Mouse (Mus musculus) spleen, adult 12 weeks (tissue): Measurements from ENCODE around the gene Tmem254c.
"Not testable (repeated sequence)": the region's sequence is repeated elsewhere in the genome, so short reads cannot be mapped to it uniquely, and the experiment has no call there.

Experiments
- DNase-seq: peaks from one replicate; pipeline ENCODE4 v3.0.0; 2022; ENCODE audit warnings: low spot score

Gene Tmem254c

DNA sequence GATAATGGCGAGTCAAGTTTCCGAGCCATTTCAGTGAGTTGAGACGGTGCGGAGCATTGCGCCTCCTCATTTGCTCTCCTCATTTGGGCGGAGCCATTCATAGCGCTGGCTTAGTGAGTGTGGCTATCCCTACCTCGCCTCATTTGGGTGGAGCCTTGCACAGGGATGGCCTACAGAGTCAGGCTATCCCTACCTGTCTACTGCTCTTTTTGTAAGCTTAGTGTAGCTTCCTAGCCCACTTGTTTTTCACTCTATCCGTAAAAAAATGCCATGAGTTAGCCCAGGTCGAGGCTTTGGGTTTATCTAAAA is at the start of gene Tmem254c:
Gene Tmem254c, minus strand, starts transcription at position 31 of the 309 bp plus-strand sequence.
- not testable (repeated sequence) for DNase-seq

DNA sequence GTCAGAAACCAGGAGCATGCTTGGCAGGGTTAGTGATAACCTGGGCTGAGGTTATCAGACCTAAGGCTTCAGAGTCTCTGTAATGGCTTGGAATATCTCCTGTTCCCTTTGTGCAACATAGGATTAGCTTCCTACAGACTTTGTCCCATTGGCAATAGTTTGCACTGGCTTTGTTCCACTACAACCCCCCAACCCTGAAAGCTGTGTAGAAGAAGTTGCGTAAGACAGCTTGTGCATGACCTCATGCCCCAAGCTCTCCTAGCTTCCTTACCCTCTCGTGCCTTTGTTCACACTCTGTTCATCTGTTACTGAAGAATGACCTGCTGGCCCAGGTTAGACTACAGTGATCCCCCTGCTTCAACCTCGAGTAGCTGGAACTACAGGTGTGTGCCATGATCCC is 30.5 kb upstream of the Tmem254c start:
- not testable (repeated sequence) for DNase-seq

DNA sequence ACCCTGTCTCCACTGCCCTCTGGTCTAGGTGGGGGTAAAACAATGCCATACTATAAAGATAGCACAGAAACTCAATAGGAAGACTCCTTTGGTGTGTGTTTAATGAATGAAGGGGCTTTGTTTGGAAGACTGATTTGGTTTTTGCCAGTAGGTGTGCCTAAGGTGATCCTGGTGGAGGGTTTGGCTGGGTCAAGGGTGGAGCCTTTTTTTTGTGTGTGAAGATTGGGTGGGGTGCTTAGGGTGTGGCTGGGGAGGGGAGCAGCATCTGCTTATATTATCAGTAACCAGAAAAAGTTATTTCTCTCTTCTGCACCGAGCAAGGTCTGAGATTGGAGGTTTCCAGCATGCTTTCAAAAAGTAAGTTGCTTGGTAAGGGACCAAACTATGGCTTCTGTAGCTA is 14.8 kb upstream of the Tmem254c start, which contains the start of gene Cphx3:
Gene Cphx3, plus strand, starts transcription at position 301 of the 400 bp plus-strand sequence.
- DNase-seq = not testable (repeated sequence)

DNA sequence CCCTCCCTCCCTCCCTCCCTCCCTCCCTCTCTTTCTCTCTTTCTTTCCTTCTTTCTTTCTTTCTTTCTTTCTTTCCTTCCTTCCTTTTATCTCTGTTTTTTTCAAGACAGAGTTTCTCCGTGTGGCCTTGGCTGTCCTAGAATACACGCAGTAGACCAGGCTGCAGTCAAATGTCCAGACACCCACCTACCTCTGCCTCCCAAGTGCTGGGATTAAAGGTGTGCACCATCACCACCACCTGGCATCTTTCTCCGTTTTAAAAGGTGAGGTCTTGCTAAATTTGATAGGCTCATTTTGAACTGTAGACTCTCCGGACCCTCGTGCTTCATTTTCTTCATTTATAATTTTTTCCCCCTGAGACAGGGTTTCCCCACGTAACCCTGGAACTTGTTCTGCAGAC is 14.1 kb upstream of the Tmem254c start, which contains the start of gene Cphx2:
Gene Cphx2, plus strand, starts transcription at position 301 of the 400 bp plus-strand sequence.
- DNase-seq = not testable (repeated sequence)

DNA sequence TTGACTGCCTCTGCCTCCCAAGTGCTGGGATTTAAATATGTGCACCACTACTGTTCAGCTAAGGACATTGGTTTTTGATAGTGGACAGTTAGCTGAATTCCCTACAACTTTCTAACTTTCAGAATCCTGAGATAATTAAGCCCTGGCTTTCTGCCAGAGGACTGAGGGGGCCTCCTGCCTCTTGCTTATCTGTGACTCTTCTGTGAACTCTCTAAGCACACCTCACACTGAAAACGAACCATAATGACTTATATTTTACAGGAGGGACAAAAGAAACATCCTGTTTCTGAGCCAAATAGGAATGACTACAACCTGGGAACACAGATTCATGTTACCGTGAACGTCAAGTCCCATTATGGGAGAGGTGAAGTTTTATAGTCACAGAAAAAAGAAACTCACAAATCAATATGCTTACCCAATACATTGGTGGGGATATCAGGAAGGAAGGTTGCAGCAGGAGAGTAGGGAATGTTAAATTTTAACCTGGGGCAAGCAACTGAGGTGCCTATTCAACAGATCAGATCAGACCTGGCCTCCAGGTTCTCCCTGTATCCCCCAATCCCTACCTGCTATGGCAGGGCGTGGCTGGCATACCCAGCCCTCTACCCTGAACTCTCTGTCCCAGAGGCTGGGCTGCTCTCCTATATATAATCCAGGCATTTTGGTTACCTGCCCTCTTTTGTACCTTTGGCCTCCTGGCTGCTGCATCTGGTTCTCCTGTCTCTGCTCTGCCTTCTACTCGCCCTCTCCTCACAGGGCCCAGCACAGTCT is 9.7 kb upstream of the Tmem254c start:
- DNase-seq = not testable (repeated sequence)

DNA sequence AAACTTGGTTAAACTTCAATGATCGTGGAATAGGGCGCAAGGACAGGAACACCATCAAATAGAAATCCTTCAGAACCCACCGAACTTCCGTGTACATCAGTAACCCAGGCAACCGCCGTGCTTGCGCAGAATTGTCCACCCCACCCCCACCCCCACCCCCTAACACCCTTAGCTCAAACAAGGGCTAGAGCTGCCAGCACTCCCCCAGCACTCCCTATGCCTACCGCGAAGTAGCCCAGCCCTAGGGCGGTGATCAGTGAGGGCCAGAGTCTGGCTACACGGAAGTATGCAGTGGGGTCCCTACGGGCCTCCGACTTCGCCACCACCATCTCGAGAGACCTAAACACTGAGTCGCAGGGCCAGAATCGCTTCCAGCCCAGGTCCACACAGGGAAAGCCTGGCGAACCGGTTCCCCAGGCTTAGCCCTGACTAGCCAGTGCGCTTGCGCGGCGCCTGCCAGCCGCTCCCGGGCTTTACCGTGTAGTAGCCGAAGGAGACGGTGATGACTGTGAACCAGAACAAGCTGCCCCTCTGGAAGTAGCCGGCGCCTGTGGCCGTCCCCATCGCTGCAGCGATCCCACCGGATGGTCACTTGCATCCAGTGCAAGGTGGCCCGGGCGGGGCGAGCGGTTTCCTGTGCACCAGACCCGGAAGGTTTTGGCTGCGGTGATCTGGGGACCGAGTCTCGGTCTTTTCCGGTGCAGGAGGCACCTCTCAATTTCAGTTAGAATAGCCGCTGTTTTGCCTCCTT is 406 bp downstream of the Tmem254c start:
- DNase-seq = not testable (repeated sequence)

DNA sequence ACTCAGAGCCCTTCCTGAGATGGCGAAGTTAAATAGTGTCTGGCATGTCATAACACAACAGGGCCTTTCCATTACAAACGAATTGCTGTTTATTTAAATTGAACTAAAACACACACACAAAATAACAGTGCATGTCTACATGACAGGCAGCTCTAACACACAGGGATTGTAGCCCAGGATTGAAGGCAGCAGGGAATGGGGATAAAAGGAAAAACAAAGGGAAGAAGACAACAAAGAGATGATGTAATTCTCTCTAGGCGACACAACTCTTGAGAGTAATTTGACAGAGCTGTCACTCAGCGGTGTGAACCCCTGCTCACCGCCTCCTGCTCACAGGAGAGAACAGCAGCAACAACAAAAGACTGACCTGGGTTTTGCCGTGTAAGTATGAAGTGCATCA is 7.8 kb downstream of the Tmem254c start:
- not testable (repeated sequence) for DNase-seq

DNA sequence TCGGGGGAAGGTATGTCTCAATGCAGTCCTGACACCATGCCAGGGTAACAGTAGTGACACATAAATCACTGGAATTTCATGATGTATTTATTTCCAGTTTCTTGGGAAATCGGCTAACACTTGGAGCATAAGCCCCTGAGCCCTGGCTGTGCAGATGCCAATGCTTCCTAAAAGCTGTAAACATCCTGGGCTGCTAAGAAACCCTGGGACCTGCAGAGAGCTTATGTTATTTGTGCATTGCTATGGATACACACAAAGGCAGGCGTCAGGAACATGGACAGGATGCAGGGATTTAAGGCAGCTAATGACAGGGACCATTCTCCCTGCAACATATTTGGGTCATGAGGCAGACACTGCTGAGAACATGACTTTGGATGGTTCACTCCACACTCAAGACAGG is 9.0 kb downstream of the Tmem254c start:
- not testable (repeated sequence) for DNase-seq

DNA sequence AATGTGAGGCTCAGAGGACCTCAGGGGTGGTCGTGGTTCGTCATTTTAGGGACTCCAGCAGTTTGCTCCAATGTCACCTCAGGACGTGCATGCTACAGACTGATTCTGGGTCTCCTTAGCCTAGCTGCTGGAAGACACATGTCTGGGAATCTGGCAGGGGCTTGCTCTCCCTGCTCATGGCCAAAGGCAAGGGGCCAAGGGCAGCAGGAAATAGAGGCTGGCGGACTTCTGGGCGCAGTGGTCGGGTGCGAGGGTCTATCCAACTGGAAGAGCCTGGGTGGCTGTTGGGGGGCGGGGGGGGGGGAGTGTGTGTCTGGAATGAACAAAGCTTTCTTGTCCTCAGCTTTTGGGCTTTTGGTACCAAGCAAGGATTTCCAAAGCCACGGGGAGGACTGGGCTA is 18.4 kb downstream of the Tmem254c start:
- not testable (repeated sequence) for DNase-seq

DNA sequence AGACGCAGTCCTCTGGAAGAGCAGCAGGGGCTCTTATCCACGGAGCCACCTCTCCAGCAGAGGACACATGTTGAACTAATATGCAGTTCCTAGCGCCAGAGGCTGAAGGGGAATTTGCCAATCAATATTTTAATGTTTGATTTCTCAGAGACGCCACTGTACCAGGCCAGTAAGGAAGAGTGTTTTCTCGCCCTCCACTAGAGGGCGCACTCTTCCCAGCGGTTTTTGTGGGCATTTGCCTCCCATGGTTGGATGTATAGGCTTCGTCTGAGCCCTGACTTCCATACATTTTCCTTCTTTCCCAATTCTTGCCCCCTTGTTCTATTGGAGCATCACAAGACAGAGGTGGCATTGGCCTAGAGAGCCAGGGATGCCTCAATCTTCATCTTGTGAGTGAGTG is 20.1 kb downstream of the Tmem254c start:
- DNase-seq = not testable (repeated sequence)

DNA sequence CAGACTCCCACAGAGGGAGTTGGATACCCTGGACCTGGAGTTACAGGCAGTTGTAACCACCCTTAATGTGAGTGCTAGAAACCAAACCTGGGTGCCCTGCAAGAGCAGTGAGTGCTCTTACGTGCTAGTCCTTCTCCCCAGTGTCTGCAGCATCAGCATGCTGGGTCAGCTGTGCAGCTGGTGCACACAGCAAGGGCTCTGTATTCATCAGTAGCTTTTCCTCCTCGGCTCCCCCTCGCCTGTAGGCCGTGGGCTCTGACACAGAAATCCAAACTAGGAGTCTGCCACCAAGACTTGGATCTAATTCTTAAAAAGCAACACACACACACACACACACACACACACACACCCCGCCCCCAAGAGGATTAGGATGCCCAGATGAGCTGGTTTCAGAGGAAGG is 22.1 kb downstream of the Tmem254c start:
- DNase-seq = not testable (repeated sequence)

DNA sequence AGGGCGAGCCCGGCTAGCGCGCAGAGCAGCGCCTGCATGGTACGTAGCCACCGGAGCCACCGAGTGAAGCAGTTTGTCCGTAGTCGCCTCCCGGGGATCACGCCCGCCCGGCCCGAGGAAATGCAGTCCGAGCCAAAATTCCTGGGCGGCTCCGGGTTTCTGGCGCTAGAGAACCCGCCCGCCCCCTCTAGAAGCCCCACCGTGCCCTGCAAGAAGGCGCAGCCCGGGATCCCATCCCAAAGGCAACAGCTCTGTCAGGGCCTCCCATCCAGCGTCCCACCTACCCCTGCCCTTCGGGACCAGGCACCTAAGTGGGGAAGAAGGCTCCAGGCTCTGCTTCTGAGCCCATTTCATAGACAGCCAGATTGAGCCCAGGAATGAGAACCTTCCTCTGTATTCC is 24.5 kb downstream of the Tmem254c start, which contains the start of gene Gm9780:
Gene Gm9780, minus strand, starts transcription at position 101 of the 400 bp plus-strand sequence.
- DNase-seq = not testable (repeated sequence)

DNA sequence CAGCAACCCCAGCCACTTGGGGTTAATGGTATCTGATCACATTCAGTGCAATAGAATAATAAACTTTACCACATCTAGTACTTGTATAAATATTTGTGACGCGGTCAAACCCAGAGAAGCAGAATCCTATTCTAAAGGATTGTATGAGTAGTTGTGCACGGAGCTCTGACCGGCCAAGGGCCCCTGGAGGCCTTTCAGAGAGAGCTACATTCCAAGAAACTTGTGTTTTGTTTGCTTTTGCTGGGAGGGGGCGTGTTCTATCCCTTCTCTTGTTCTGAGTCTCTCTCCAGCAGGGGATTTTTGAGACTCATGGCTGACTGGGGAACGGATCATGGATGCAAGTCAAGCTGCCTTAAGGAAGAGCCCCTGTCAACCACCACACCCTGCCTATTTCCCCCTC is 31.7 kb downstream of the Tmem254c start:
- not testable (repeated sequence) for DNase-seq

DNA sequence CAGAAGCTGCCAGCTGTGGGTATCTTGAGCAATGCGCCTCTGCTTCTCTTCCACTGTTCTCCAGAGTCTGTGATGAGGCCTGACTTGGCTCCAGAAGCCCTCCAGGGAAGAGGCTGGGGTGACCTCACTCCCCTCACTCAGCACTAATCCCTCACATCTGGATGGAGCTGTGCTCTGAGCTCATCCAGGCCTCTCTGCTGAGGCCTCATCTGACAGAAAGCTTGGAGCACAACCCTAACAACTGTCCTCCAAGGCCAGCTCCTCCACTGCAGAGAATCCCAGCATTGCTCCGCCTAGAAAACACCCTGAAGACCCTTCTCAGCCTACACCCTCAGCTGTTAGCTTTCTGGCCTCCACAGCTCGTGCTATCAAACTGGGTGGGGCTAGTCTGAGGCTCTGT is 32.8 kb downstream of the Tmem254c start:
- not testable (repeated sequence) for DNase-seq

DNA sequence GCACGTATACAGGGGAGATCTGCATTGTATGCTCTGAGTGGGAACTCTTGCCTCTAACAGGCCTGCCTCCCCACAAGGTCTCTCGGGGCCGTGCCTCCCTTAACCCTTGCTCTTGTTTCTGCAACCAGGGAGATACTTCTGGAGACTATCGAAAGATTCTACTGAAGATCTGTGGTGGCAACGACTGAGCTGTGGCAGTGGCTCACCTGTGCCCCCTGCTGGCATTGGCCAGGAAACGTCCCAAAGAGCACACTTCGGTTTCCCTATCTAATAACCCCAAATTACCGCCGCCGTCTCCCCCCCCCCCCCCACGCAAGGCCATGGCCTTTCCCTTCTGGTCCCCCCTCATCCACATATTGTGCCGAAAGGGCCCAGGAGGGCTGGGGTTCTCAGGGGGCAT is 41.5 kb downstream of the Tmem254c start:
- not testable (repeated sequence) for DNase-seq

DNA sequence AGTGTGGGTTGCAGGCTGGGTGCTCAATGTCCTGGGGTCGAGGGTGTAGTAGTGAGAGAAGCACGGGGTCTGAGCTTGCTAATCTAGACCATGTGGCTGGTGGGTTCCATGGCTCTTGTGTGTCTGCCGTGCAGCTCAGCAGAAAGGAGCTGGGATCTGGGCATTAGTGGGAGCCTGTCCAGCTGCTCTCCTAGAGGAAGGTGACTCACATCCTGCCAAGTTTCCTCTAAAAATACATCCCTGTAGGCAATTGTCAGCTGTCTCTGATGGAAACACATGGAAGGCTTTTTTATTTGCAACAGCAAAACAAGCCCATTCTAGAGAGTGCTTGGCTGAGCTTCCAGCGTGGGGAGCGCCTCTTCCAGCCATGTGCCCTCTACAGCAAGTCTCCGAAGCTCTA is 44.3 kb downstream of the Tmem254c start:
- DNase-seq = not testable (repeated sequence)

DNA sequence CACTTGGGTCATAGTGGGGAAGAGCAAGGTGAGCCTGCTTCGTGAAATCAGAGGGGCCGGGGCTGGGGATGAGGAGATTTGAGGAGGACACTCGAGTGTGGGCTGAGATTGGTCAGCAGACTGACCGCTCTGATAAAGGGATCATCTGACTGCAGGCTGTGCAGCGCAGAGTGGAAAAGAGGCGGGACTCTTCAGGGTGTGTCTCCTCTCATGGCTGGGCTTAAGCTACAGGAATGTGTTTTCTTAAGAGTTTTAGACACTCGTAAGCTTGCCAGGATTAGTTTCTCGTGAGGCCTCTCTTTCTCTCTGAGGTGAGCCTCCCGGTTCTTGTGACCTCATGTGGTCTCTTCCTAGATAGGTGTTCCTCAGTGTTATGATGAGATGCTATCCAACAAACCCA is 45.6 kb downstream of the Tmem254c start:
- DNase-seq = not testable (repeated sequence)

DNA sequence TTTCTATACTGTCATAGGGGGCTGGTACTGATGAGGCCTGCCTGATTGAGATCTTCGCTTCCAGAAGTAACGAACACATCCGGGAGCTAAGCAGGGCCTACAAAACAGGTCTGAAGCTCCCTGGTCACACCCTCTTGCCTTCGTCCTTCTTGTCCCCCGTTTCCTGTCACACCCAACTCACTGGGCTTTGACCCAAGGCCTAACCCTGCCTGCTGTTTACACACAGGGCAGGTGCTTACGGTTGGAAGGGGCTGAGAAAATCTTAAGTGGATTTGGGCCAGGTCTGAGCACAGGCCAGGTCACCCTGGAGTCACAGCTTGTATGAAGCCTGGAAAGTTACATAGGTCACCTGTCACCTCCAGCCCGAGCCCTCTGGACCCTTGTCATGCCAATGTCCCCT is 50.7 kb downstream of the Tmem254c start:
- not testable (repeated sequence) for DNase-seq
